Mouse (Mus musculus): Measurements from ENCODE around the gene Coa5. TPM values are rescaled to one million over a fixed set of nuclear protein-coding genes. Genes with fewer than 3 reads are reported as not detected.

Coa5 gene
- 36.2 and 45.3 TPM in 2 replicates for total RNA-seq (2014; rRNA removed)
- polyA plus RNA-seq (2015; fragmentation: Nextera tagmentation; extraction: Ambion mirVana): 28.5 and 37.1 TPM in 2 replicates

- Histone ChIP-seq H3K4me1 (ENCODE audit: insufficient read depth) (peaks cover 14% of the 10 kb centered on the region), H3K4me3 (ENCODE audit: low read depth, low read length) (peak within 1 kb of the TSS; percentile 93), H3K36me3 (ENCODE audit: insufficient read depth) (peaks cover 25% of the 10 kb centered on the region), H3K27ac (ENCODE audit: low read depth, low read length) (peak within 1 kb of the TSS; percentile 82), H3K27me3 (ENCODE audit: insufficient read depth, low read length) (no peaks in the 10 kb centered on the region), H3K9ac (peak within 1 kb of the TSS; percentile 88), H3K4me2 (ENCODE audit: low read depth) (peak within 1 kb of the TSS; percentile 94), H3K9me3 (ENCODE audit: low read length) (no peaks in the 10 kb centered on the region)
- WGBS: 4% methylated on average over 57 of the region's 57 CpGs
- peak; percentile 29; the same call in 1 of the 2 replicates for TF ChIP-seq CTCF (IDR thresholded peaks at IDR 0.05; ENCODE audit: low read depth)
- peak; percentile 96 for DNase-seq
- ATAC-seq: peak; percentile 99
These were observed at the start of gene Coa5, which contains the start of gene Unc50 for GRCm38 (mm10) chr1:37429366-37430296. Coa5 (minus strand) TSS chr1:37430103. Unc50 (plus strand) TSS chr1:37430139.

GRCm38 (mm10) chr1:37479074-37479473 lies 49.2 kb upstream of the Coa5 start:
- Histone ChIP-seq H3K36me3 (ENCODE audit: insufficient read depth) (no peaks in the 10 kb centered on the region), H3K4me2 (ENCODE audit: low read depth) (no peak overlapping the region), H3K27ac (ENCODE audit: low read depth, low read length) (no peak overlapping the region), H3K4me1 (ENCODE audit: insufficient read depth) (no peaks in the 10 kb centered on the region), H3K4me3 (ENCODE audit: low read depth, low read length) (no peak overlapping the region), H3K9me3 (ENCODE audit: low read length) (no peaks in the 10 kb centered on the region), H3K27me3 (ENCODE audit: insufficient read depth, low read length) (no peaks in the 10 kb centered on the region), H3K9ac (no peak overlapping the region)
- ATAC-seq: peak; percentile 36; the same call in 1 of the 2 replicates
- WGBS: 70% methylated on average over 9 of the region's 9 CpGs
- peak; percentile 55 for TF ChIP-seq CTCF (IDR thresholded peaks at IDR 0.05; ENCODE audit: low read depth)
- peak; percentile 14 for DNase-seq

DNA sequence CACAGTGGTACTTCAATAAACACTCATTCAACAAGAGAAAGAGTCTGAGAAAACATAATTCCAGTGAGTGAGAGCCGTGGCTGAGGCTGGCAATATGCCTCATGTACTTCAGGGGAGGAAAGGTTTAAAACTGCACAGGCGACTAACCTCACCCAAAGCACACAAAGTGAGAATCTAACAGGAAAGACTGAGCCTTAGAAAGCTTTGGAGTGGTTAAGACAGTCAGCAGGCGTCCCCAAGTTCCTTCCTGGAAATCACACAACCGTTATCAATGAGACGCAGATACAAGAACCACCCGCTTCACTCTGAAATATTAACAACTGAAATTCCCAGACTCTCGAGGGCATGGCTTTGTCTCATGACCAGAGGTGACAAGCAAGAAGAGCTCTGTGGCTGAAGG lies 48.5 kb upstream of the Coa5 start:
- peak overlapping the region; percentile 6; the same call in 1 of the 2 replicates for H3K9ac ChIP-seq
- WGBS: 67% methylated on average over 7 of the region's 7 CpGs
- H3K27ac ChIP-seq (ENCODE audit: low read depth, low read length): no peak overlapping the region; the same call in 1 of the 2 replicates

GRCm38 (mm10) chr1:37477928-37478327 lies 48.0 kb upstream of the Coa5 start:
- 46% methylated on average over 5 of the region's 5 CpGs for WGBS

More for the DNA sequence above, 48.5 kb upstream of the Coa5 start:
- H3K27me3 ChIP-seq (ENCODE audit: insufficient read depth, low read length): no peaks in the 10 kb centered on the region
- ATAC-seq: no peak
- no peak for DNase-seq
- H3K4me2 ChIP-seq (ENCODE audit: low read depth): no peak overlapping the region
- no peaks in the 10 kb centered on the region for H3K36me3 ChIP-seq (ENCODE audit: insufficient read depth)
- H3K4me1 ChIP-seq (ENCODE audit: insufficient read depth): no peaks in the 10 kb centered on the region
- no peak overlapping the region for H3K4me3 ChIP-seq (ENCODE audit: low read depth, low read length)
- no peaks in the 10 kb centered on the region for H3K9me3 ChIP-seq (ENCODE audit: low read length)
- TF ChIP-seq CTCF (IDR thresholded peaks at IDR 0.05; ENCODE audit: low read depth): no peak

DNA sequence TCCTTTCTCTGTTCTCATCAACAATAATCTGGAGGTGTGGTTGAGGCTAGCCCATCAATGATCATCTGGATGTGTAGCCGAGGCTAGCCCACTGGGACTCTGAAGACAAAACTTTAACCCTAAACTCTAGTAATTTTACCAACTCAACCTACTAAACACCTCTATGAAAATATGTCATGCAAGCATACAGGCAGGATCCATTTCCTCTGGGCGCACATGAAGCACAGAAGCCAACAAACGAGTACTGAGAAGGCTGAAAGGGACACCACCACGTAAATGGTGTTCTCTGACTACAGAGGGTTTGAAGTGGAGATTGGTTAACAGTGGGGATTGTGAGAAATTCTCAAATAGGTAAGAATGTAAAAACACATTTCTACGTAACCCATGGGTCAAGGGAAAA lies 47.3 kb upstream of the Coa5 start:
- no peaks in the 10 kb centered on the region for H3K4me1 ChIP-seq (ENCODE audit: insufficient read depth)
- no peak overlapping the region for H3K9ac ChIP-seq
- TF ChIP-seq CTCF (IDR thresholded peaks at IDR 0.05; ENCODE audit: low read depth): no peak
- H3K36me3 ChIP-seq (ENCODE audit: insufficient read depth): no peaks in the 10 kb centered on the region
- DNase-seq: no peak
- H3K9me3 ChIP-seq (ENCODE audit: low read length): no peaks in the 10 kb centered on the region
- 91% methylated on average over 5 of the region's 5 CpGs for WGBS
- H3K27ac ChIP-seq (ENCODE audit: low read depth, low read length): no peak overlapping the region
- H3K27me3 ChIP-seq (ENCODE audit: insufficient read depth, low read length): no peaks in the 10 kb centered on the region
- no peak for ATAC-seq
- no peak overlapping the region for H3K4me3 ChIP-seq (ENCODE audit: low read depth, low read length)
- no peak overlapping the region for H3K4me2 ChIP-seq (ENCODE audit: low read depth)

More at GRCm38 (mm10) chr1:37477928-37478327, 48.0 kb upstream of the Coa5 start:
- Histone ChIP-seq H3K4me3 (ENCODE audit: low read depth, low read length) (no peak overlapping the region), H3K9me3 (ENCODE audit: low read length) (no peaks in the 10 kb centered on the region), H3K4me2 (ENCODE audit: low read depth) (no peak overlapping the region), H3K27me3 (ENCODE audit: insufficient read depth, low read length) (no peaks in the 10 kb centered on the region), H3K36me3 (ENCODE audit: insufficient read depth) (no peaks in the 10 kb centered on the region), H3K4me1 (ENCODE audit: insufficient read depth) (no peaks in the 10 kb centered on the region), H3K9ac (peak overlapping the region; percentile 6; the same call in 1 of the 2 replicates), H3K27ac (ENCODE audit: low read depth, low read length) (no peak overlapping the region; the same call in 1 of the 2 replicates)
- DNase-seq: no peak
- ATAC-seq: no peak
- no peak for TF ChIP-seq CTCF (IDR thresholded peaks at IDR 0.05; ENCODE audit: low read depth)

DNA sequence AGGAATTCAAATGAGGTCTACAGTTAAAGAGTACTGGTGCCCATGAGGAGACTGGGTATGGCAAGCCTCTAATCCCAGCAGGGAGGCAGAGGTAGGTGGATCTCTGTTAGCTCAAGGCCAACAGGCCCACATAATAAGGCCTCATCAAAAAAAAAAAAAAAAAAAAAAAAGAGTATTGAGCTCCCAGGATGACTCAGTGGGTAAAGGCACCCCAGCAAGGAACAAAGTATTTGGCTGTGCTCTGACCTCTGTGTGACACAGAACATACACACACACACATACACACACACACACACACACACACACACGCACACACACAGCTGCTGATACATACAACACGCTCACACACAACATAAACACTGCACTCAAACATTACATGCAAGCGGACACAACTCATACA lies 45.4 kb upstream of the Coa5 start:
- WGBS: 95% methylated on average over 3 of the region's 3 CpGs
- no peak for TF ChIP-seq CTCF (IDR thresholded peaks at IDR 0.05; ENCODE audit: low read depth)
- no peaks in the 10 kb centered on the region for H3K27me3 ChIP-seq (ENCODE audit: insufficient read depth, low read length)
- no peak overlapping the region for H3K4me2 ChIP-seq (ENCODE audit: low read depth)
- no peak overlapping the region for H3K9ac ChIP-seq
- H3K4me1 ChIP-seq (ENCODE audit: insufficient read depth): no peaks in the 10 kb centered on the region
- no peaks in the 10 kb centered on the region for H3K9me3 ChIP-seq (ENCODE audit: low read length)
- no peak overlapping the region for H3K4me3 ChIP-seq (ENCODE audit: low read depth, low read length)
- DNase-seq: no peak
- no peak overlapping the region for H3K27ac ChIP-seq (ENCODE audit: low read depth, low read length)
- no peaks in the 10 kb centered on the region for H3K36me3 ChIP-seq (ENCODE audit: insufficient read depth)
- ATAC-seq: no peak
